Mouse (Mus musculus): ENCODE results near the gene Pik3c2b. TPM values are rescaled to one million over a fixed set of nuclear protein-coding genes. Genes with fewer than 3 reads are reported as not detected.
"Not testable (repeated sequence)": the region's sequence is repeated elsewhere in the genome, so short reads cannot be mapped to it uniquely, and the experiment has no call there.

Gene Pik3c2b
- total RNA-seq (2021) = 10 to 100 TPM; 12.3 to 17.3 TPM

DNA sequence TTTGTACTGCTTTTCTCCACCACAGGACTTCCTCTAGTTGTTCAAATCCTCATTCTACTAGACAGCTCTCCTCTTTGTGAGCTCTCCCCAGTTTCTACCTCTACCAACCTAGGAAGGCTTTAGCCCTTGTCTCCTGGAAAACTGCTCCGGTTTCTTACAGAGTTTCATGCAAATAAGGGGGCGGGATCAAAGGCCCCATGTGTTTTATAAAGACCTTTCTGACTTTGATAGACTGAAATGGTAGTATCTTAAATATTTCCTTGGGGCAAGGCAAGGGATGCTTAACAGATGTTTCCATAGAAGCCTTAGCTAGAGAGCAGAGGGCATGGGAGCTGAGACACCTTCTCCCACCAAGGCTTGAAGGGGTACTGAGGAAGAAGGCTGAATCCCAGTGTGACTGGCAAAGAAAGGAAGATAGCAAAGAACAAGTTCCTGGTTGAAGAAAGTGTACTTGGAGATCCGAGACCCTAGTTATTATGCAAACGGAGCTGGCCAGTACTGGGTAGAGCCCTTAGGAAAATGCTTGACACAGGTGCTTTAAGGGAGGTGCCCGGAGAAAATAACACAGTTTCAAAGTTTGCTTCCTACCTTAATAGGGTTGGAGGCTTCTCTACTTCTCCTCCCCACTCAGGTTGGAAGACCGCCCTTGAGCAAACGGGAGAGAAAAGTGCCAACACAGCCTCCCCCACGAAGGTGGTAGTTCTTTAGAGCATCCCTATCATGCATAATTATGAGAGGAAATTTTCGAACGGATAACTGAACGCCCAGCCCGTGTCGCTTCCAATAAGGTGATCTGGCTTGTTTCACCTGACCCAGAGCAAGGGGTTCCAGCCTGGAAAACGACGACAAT lies at the start of gene Pik3c2b:
Pik3c2b (plus strand) TSS at position 657 of the 850 bp plus-strand sequence.
- no peak for DNase-seq (ENCODE audit: extremely low spot score in 1 of 2, low spot score in 1 of 2)

DNA sequence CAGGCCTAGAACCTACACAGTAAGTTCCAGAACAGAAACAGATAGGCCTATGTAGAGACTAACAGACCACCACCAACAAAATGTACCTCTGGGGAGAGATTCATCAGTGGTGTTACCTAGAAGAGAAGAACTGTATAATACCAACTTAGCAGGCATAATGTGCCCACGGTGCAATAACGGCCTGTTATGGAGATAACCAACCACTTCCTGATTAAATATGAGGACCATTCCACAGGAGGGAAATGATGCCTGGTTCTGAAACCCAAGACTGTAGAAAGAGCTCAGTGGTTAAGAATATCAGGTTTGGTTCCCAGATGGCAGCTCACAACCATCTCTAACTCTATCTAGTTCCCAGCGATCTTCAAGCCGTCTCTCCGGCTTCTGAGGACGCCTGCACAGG lies 45.1 kb upstream of the Pik3c2b start:
- DNase-seq (ENCODE audit: extremely low spot score in 1 of 2, low spot score in 1 of 2) = no peak

DNA sequence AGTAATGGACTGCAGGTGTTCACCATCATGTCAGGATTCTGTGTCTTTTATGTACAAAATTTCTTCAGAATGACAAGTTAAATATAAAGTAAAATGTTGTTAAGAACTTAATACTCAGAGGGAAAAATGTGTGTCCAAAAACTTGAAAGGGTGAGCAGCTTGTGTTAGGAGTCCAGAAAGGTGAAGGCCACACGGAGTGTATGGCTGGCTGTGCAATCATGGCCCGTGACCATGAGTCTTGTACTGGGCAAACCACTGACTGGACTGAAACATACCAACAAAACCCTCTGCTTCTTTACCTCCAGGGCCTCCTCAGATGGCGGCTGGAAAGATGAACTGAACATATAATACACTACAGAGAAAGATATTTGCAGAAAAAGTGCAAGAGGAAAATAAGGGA lies 38.9 kb upstream of the Pik3c2b start:
- no peak for DNase-seq (ENCODE audit: extremely low spot score in 1 of 2, low spot score in 1 of 2)

DNA sequence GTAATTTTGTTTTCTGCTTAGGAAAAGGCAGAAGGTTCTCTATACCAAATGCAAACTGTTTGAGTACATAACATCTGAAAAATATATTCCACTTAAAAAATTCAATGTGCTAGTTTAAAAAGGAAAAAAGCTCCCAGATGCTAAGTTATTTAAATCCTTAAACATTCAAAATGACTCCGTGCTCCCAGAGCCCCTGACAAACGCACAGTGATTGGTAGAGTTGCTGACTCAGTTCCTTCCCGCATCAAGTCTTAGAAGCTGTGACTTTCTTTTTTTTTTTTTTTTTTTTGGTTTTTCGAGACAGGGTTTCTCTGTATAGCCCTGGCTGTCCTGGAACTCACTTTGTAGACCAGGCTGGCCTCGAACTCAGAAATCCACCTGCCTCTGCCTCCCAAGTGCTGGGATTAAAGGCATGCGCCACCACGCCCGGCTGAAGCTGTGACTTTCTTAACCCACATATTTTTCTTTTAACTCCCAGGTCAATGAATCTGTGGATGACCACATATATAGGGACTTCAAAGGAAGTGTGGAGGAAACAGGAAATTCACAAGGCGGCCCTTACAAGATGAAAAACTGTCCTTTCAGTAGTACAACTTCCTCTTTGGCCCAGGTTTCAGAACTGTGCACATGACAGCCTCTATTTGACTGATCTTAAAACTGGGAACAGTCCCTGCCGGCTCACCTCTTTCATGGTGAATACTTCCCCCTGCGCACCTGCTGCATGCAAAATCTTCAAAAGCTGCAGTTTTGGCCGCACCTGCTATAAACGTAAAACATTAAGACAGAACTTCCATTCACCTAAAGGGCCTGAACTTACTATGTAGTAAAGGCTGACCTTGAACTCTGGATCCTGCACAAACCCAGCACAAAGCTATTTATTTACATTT lies 33.3 kb upstream of the Pik3c2b start:
- DNase-seq (ENCODE audit: extremely low spot score in 1 of 2, low spot score in 1 of 2) = no peak

DNA sequence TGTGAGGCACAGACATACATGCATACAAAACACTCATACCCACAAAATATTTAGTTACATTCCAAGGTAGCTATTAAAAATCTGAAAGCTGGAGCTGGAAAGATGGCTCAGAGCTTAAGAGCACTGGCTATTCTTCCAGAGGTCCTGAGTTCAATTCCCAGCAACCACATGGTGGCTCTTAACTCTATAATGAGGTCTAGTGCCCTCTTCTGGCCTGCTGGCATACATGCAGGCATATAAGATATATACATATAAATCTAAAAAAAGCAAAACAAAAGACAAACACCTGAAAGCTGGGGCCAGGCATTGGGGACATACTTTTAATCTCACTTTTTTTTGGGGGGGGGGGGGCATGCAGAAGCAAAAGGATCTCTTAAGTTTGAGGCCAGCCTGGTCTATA lies 32.1 kb upstream of the Pik3c2b start:
- no peak for DNase-seq (ENCODE audit: extremely low spot score in 1 of 2, low spot score in 1 of 2)

DNA sequence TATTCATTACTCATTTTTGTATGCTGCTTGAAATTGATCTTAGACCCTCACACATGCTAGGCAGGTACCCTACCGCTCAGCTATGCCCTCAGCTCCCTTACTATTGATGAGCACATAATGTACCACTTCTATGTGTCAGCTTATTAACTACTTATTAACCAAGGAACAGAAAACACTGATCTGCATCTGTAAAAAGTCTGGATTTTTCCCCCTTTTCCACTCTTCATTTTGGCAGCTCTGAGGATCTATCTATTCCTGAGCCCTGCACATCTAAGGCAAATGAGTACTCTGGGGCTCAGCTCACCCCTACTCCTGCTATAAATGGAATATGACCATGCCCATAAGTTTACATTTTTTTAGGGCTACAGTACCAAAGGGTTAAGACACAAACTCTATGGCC lies 31.3 kb upstream of the Pik3c2b start:
- no peak for DNase-seq (ENCODE audit: extremely low spot score in 1 of 2, low spot score in 1 of 2)

DNA sequence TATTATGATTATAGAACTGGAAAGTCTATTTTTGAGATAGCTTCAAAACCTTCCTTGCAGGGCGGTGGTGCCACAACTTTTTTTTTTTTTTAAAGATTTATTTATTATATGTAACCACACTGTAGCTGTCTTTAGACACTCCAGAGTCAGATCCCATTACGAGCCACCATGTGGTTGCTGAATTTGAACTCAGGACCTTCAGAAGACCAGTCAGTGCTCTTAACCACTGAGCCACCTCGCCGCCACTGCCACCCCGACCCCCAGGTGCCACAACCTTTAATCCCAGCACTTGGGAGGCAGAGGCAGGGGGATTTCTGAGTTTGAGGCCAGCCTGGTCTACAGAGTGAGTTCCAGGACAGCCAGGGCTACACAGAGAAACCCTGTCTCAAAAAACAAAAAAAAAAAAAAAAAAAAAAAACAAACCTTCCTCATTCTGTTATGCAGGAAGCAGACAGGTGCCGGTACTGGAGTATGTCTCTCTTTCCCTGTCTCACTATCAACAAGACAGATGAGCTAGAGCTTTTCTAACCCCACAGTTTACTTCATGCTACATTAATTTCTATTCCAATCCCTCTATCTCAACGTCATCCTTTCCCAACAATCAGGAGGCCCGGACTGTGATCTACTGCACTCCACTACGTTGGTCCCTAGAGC lies 28.6 kb upstream of the Pik3c2b start:
- DNase-seq (ENCODE audit: extremely low spot score in 1 of 2, low spot score in 1 of 2) = no peak

DNA sequence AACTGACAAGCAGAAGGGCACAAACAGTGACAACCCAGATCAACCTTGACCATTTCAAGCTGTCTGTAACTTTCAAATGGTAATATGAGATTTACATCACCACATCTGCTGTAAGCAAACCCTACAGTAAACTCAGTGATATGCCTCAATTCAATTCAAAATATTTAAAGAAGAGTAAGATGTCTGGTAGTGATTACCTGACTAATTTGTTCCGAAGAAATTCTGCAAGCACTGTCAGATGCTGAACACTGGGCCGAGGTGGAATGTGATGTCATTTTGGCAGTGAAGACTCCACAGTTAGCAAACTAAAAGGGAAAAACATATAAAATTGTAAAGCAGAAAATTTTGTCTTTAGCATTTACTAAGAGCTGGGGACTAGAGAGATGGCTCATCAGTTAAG lies 26.9 kb upstream of the Pik3c2b start:
- no peak for DNase-seq (ENCODE audit: extremely low spot score in 1 of 2, low spot score in 1 of 2)

DNA sequence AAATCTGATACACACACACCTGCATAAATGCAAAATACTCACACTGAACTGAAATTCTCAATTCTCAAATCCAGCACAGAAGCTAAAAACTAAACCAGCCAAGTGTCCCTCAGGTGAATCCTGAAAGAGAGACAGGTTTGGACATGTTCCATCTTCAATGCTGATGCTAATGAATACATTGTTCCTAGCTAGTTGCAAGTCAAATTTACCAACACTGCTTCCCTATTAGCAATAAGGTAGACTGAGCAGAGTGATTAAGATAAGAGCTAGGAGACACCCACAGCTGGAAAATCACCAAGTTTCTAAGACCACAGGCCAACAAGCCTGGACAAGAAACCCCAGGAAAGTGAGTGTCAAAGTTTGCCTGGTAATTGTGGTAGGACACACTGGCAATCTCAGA lies 26.2 kb upstream of the Pik3c2b start:
- DNase-seq (ENCODE audit: extremely low spot score in 1 of 2, low spot score in 1 of 2) = no peak

DNA sequence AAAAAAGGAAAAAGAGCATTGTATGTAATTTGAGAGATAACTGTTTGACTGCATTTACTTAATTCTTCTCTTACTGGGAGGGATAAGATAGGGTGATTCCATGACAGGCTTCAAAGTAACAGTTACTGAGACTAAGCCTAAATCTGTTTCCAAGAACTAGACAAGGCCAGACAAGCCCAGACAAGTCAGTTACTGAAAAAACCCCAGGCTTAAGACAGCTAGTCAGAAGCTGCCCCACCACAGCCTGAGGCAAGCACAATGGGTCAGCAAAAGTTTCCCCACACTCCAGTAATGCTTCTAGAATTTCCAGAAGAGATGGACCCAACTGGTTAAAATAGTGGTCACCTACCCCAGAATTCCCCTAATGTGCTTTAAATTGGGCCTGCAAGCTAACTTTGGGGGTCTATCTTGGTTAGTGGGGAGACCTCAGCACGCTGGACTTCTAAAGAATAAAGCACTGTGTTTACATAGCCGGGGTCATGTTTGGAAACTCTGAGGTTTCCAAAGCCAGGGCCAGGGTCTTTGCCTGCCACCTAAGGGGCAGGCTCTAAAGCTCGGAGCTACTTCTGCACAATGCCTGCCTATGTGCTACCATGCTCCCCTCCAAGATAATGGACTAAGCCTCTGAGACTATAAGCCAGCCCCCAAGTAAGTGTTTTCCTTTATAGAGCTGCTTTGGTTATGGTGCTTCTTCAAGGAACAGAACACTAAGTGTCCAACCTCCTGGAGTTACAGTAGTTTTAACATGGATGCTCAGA lies 25.2 kb upstream of the Pik3c2b start:
- no peak for DNase-seq (ENCODE audit: extremely low spot score in 1 of 2, low spot score in 1 of 2)

DNA sequence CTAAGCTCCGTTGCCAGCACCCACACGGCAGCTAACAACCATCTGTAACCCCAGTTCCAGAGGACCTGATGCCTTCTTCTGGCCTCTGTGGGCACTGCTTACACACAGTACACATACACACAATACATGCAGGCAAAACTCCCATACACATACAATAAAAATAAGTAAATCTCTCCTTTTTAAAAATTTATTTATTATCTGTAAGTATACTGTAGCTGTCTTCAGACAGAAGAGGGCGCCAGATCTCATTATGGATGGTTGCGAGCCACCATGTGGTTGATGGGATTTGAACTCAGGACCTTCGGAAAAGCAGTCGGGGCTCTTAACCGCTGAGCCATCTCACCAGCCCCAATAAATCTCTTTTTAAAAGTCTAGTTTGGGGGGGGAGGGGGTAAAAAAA lies 24.1 kb upstream of the Pik3c2b start:
- DNase-seq (ENCODE audit: extremely low spot score in 1 of 2, low spot score in 1 of 2) = no peak

DNA sequence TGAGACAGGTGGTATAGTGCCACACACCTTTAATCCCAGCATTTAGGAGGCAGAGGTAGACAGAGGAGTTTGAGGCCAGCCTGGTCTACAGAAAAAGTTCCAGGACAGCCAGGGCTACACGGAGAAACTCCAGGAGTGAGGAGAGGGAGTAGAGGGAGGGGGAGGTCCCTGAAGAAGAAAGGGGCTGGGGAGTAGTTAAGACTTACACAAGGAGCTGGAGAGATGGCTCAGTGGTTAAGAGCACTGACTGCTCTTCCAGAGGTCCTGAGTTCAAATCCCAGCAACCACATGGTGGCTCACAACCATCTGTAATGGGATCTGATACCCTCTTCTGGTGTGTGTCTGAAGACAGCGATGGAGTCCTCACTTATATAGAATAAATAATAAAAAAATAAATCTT lies 23.5 kb upstream of the Pik3c2b start:
- not testable (repeated sequence) for DNase-seq (ENCODE audit: extremely low spot score in 1 of 2, low spot score in 1 of 2)

DNA sequence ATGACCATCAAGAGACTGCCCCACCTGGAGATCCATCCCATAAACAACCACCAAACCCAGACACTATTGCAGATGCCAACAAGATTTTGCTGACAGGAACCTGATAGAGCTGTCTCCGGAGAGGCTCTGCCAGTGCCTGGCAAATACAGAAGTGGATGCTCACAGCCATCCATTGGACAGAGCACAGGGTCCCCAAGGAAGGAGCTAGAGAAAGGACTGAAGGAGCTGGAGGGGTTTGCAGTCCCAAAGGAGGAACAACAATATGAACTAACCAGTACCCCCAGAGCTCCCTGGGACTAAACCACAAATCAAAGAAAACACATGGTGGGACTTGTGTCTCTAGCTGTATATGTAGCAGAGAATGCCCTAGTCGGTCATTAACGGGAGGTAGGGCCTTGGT lies 21.7 kb upstream of the Pik3c2b start:
- not testable (repeated sequence) for DNase-seq (ENCODE audit: extremely low spot score in 1 of 2, low spot score in 1 of 2)

DNA sequence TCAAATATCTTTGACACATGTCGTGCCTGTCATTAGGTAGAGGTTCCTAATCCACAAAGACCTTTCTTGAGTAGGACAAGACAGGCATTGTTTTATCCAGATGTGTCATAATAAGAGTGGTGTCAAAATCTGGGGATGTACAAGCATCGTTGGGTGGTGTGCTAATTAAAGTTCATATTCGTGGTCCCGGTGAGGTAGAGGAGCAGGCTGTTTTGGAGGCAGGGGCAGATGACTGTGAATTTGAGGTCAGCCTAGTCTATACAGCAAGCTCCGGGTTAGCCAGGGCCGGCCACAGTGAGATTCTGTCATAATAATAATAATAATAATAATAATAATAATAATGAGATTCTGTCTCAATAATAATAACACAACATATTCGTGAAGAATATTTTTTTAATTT lies 21.0 kb upstream of the Pik3c2b start:
- DNase-seq (ENCODE audit: extremely low spot score in 1 of 2, low spot score in 1 of 2) = no peak

DNA sequence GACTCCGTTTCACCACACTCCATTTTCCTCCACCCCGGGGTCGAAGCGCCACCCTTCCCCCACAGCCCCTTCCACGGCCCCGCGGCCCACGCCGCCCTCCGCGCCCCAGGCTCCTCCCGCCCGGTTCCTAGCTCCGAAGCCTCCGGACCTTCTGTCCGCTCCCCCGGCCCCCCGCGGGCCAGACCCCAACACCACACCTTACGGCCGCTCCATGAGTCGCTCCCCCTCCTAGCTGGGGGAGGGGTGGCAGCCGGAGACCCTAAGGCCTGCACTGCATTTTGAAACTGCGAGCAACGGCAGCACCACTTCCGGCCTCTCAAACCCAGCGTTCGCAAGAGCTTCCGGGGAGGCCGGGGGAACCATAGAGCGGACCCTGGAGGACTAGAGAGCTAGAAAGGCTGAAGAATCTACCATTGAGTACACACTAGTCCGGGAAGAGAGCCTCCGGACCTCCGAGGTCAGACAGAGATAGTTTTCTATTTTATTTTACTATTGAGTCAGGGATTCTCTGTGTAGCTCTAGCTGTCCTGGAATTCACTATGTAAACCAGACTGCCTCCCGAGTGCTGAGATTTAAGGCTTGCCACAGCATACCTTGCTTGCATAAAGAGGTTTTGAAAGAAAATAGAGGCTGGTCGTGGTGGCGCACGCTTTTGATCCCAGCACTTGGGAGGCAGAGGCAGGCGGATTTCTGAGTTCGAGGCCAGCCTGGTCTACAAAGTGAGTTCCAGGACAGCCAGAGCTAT lies 20.2 kb upstream of the Pik3c2b start:
- peak; percentile 63 to 67 for DNase-seq (ENCODE audit: extremely low spot score in 1 of 2, low spot score in 1 of 2)

DNA sequence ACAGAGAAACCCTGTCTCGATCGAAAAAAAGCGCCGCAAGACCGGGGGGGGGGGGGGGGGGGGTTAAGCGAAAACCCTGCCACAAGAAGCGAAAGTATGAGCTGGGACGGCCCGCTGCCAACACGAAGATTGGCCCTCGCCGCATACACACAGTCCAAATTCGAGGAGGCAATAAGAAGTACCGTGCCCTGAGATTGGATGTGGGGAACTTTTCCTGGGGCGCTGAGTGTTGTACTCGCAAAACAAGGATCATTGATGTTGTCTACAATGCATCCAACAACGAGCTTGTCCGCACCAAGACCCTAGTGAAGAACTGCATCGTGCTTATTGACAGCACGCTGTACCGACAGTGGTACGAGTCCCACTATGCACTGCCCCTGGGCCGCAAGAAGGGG lies 19.7 kb upstream of the Pik3c2b start:
- not testable (repeated sequence) for DNase-seq (ENCODE audit: extremely low spot score in 1 of 2, low spot score in 1 of 2)

DNA sequence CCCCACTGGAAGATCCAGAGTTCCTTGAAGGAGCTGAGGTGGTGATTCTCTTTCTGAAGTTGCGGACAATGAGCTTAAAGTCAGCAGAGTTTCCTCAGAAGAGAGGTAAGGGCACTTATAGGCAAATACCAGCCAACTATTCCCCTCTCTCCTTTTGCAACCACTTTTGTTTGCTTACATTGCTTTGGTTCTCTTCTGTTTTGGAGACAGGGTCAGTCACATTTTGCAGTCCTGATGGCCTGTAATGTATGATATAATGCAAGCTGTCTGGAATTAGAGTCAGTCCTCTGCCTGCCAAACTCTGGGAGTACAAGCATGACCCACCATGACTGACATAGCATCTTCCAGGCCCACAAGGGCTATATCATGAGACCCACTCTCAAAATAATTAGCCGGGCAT lies 18.3 kb upstream of the Pik3c2b start:
- DNase-seq (ENCODE audit: extremely low spot score in 1 of 2, low spot score in 1 of 2) = no peak

DNA sequence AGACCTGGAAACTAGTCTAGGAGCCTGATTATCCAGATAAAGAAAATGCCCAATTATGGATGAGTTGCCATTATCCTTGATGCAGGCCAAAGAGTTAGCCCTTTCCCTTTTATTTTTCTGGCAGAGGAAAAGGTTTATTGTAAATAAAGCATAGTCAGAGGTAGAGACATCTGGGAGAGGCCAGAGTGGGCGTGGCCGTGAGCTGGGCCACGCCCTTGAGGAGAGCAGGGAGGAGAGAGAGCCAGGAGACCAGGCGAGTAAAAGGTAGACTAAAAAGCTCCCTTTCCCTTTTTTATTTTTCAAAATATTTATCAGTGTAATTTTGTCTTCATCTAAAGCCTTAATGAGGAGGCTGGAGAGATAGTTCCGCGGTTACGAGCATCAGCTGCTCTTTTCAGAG lies 17.5 kb upstream of the Pik3c2b start:
- DNase-seq (ENCODE audit: extremely low spot score in 1 of 2, low spot score in 1 of 2) = no peak

DNA sequence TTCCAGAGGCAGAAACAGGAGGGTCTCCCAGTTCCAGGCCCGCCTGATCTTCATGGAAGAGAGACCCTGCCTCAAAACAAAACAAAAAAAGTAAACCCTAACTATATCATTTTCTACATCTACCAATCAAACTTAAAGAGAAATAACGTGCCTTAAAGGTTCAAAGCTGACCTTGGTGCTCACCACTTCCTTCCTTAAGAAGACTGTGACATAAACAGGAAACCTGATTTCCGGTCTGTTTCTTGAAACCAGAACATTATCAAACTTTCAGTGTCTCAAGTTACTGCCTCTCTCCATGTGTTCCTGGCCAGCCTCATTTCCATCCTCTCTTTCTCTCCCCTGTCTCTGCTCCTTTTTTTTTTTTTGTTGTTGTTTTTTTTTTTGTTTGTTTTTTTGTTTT lies 15.7 kb upstream of the Pik3c2b start:
- DNase-seq (ENCODE audit: extremely low spot score in 1 of 2, low spot score in 1 of 2) = no peak

DNA sequence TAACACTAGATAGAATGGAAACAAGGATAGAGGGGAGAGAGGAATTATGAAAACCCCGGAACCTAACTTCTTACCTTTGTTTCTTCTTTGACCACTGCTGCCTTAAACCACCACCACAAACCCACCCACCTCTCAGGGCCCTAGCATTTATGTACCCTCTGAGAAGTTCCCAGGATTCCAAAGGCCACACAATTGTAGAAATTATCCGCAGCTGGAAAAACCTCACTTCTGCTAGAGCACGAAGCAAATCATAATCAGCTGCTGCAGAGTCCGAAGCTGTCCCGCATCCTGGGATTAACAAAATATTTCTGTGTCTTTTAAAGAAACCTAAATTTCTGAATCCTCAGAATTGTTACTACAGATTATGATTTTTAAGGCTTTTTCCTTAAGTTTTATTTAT lies 15.0 kb upstream of the Pik3c2b start, which contains the start of gene Mdm4:
Mdm4 (minus strand) TSS at position 101 of the 400 bp plus-strand sequence.
- DNase-seq (ENCODE audit: extremely low spot score in 1 of 2, low spot score in 1 of 2) = no peak

Measured in layer of hippocampus, postnatal 25 days (tissue).